Mouse (Mus musculus): ENCODE measurements around the gene Lrig3.

GRCm38 (mm10) chr10:125994855-125995254 is 28.9 kb downstream of the Lrig3 start:
- TF ChIP-seq CTCF (IDR thresholded peaks at IDR 0.05; ENCODE audit: low read depth) = peak; percentile 49
- TF ChIP-seq EP300 (IDR thresholded peaks at IDR 0.05; ENCODE audit: low read depth) = no peak
